Mouse (Mus musculus) gonadal fat pad, adult 2 months (tissue): ENCODE measurements around the gene Cfap65. TPM values are rescaled to one million over a fixed set of nuclear protein-coding genes. Genes with fewer than 3 reads are reported as not detected.

Source experiments
- DNase-seq: peaks from one replicate; pipeline ENCODE4 v3.0.0-alpha.2; 2012; ENCODE audit warnings: low read depth
- polyA plus RNA-seq: library from polyadenylated mRNA; depleted of rRNA; stranded (reverse); fragments of >200 nt; gene quantifications from 2 replicates; pipeline ENCODE4 v1.2.3, GENCODE M21; 2012; rRNA removed

Gene Cfap65
- polyA plus RNA-seq, 1 experiment: 4.2 TPM

DNA sequence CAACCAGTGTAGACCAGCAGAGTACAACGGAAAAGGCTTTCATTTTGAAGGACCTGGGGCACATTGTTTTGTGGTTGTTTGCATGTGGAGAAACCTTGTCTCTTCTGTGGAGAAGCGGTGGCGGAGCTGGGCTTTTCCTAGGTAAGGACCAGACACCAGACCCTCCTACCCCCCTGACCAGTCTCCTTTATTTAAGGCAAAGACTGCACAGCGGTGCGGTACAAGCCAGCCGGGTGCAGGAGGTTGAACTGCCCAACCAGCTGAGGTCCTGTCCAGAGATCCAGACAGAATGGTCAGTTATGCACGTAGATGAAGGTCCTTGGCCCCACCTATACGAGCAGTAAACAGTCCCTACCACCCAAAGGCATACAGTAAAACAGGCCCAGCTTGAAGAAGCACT lies 52.6 kb downstream of the Cfap65 start:
- DNase-seq: no peak

GRCm38 (mm10) chr1:74882055-74882734 lies 53.2 kb downstream of the Cfap65 start:
- DNase-seq: no peak

DNA sequence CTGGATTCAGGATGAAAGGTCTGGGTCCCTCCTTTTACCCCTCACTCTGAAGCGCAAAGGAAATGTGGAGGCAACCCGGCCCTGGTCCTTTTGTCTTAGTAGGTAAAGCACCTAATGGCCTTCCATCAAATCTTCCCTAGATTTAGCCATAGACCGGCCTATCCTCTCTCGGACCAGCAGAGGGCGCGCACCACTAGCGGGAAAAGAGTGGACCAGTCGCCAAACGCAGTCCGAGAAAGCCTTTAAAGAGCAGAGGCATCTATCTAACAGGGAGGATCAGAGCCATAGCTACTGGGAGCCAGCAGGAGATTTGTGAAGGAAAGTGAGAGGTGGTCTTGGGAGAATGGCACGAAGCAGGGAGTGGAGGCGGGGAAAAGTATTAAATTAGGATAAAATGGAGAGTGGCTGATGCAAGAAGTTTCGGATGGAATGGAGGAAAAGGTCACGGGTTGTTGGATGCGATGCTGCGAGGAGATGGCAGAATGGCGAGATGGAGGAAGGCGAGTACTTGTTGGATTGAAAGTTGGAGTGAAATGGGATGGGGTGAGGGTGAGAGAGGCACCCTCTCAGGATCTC lies 54.5 kb downstream of the Cfap65 start:
- DNase-seq: no peak

DNA sequence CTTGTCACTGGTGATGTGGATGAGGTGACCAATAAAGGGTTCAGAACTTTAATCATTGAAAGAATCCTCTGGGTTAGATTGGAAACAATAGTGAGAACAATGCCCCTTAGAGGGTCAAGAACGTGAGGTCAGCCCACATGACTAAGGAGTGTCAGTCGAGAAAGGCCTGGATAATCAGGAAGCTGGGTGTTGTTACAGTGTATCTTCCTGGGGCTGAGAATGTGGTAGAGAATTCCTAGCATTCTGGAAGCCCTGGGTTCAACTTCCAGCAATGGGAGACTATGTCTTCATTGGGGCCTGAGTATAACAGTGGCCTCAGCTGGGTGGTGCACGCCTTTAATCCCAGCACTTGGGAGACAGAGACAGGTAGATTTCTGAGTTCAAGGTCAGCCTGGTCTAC lies 58.2 kb downstream of the Cfap65 start:
- DNase-seq: no peak

GRCm38 (mm10) chr1:74872218-74872617 lies 63.2 kb downstream of the Cfap65 start:
- no peak for DNase-seq

DNA sequence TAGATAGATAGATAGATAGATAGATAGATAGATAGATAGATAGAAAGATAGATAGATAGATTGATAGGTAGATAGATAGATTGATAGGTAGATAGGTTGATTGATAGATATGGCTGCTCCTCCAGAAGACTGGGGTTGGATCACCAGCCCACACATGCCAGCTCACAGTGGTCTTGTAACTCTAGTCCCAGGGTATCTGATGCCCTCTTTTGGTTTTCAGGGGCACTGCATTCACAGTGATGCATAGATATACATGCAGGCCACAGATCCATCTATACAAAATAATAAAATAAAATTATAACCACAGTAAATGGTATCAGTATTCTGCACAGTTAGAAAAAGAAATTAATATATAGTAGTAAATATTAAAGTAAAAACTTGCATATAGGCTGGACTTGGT lies 73.6 kb downstream of the Cfap65 start:
- DNase-seq: no peak

- DNase-seq: no peak
Observed at GRCm38 (mm10) chr1:74859223-74859984, 76.0 kb downstream of the Cfap65 start.

DNA sequence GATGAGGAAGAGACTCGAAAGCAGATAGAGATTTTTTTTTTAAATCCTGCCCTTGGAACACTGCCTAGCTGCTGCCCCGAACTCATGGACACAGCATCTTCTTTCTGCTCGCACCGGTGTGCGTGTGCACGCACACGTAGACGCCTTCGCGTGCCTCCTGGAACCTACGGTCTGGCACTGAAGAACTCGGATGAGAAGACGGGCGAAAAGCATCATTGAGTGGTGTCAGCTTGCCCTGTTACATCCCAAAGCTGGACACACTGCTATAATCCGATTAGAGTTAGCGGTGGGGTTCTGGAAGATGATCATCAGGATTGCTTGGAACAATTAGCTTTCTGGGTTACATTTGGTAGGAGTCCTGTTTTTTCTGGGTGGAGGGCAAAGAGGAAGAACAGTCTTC lies 76.6 kb downstream of the Cfap65 start:
- no peak for DNase-seq

DNA sequence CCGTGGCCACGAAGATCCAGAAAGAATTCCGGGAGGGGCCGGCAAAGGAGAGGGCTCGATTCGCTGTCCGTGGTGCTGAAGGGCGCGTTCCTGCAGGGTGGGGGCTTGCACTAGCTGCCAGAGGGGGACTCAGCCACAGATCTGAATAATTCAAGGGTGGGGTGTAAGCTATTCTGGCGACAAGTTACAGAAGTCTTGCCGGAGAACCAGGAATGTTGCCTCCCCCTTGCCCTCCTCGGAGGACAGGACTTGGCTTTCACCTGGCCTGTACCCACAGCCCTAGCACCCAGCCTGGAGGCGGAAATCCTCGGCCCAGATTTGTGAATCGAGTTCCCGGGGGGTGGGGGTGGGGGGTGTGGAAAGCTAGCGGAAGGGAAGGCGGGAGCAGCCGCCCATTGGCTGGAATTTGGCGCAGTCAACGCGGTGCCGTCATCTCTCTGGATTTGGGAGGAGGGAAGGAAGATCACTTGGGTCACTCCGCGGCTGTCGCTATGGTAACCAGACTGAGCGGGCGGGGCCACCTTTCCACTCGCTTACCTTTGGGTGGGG lies 77.2 kb downstream of the Cfap65 start:
- DNase-seq: no peak

GRCm38 (mm10) chr1:74857677-74858076 lies 77.7 kb downstream of the Cfap65 start:
- DNase-seq: no peak

DNA sequence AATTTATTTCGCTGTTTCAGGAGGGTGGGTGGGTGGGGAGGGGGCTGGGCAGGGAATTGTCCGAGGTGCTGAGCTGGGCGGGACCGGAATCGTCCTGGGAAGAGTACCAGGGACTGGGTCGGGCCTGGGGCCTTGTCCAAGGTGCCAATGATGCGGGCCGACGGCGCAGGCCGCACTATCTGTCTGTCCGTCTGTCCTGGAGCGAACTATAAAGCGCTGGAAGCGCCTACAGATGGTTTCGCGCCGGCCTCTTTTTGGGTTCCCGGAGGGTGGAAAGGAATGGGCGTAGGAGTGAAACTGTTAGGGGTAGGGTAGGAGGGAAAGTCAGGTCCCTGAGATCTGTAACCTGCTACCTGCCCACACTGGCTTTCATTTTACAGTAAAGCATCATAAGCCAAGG lies 78.2 kb downstream of the Cfap65 start:
- no peak for DNase-seq

DNA sequence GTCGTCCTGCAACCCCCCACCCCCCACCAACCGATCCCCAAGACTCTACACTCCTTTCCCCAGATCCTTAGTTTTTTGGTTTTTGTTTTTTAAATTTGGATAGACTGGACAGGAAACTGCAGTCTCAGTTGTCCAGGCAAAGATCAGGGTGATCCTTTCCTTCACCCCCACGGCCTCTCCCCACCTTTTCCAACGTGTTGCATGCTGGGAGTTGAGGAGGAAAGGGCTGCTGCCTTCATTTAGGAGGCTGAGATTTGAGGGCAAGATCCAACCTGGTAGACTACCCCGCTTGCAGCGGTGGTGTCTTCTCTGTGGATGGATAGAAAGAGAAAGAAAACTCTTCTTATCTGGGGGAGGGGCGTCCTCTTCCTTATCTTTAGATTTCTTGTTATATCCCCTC lies 78.6 kb downstream of the Cfap65 start:
- DNase-seq: no peak

- no peak for DNase-seq
Observed at GRCm38 (mm10) chr1:74856439-74856720, 79.0 kb downstream of the Cfap65 start.

GRCm38 (mm10) chr1:74855651-74856438 lies 79.6 kb downstream of the Cfap65 start:
- no peak for DNase-seq

DNA sequence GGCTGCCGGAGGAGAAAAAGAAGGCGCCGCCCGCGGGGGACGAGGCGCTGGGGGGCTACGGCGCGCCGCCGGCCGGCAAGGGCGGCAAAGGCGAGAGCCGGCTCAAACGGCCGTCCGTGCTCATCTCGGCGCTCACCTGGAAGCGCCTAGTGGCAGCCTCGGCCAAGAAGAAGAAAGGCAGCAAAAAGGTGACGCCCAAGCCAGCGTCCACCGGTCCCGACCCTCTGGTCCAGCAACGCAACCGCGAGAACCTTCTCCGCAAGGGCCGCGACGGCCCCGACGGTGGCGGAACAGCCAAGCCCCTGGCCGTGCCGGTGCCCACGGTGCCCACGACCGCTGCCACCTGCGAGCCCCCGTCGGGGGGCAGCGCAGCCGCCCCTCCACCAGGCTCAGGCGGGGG lies 80.2 kb downstream of the Cfap65 start:
- no peak for DNase-seq

GRCm38 (mm10) chr1:74854306-74855056 lies 80.9 kb downstream of the Cfap65 start, which contains the start of gene Cdk5r2:
Gene Cdk5r2, plus strand, starts transcription at chr1:74854934.
- no peak for DNase-seq

Other genes starting within 250 kb of the Cfap65 start
- gene Cyp27a1, start 222.0 kb downstream of the Cfap65 start, polyA plus RNA-seq: 35.7 and 45.1 TPM in 2 replicates
- 2.5 and 4.1 TPM in 2 replicates for gene Prkag3, start 186.4 kb downstream of the Cfap65 start, polyA plus RNA-seq
- gene Wnt6, start 163.7 kb downstream of the Cfap65 start, polyA plus RNA-seq: 7.4 and 13.7 TPM in 2 replicates
- gene Wnt10a, start 144.1 kb downstream of the Cfap65 start, polyA plus RNA-seq: 3.2 and 3.6 TPM in 2 replicates
- gene Cdk5r2, start 80.7 kb downstream of the Cfap65 start, polyA plus RNA-seq: 0.04 and 0.09 TPM in 2 replicates
- gene Fev, start 50.2 kb downstream of the Cfap65 start, polyA plus RNA-seq: not detected in 2 replicates
- gene Cryba2, start 42.5 kb downstream of the Cfap65 start, polyA plus RNA-seq: 0.51 and 1.2 TPM in 2 replicates
- 6.5 and 8.8 TPM in 2 replicates for gene Ihh, start 16.1 kb upstream of the Cfap65 start, polyA plus RNA-seq
- 3.2 and 4.9 TPM in 2 replicates for gene Nhej1, start 189.6 kb upstream of the Cfap65 start, polyA plus RNA-seq
- 0.34 and 0.42 TPM in 2 replicates for gene Slc23a3, start 198.3 kb upstream of the Cfap65 start, polyA plus RNA-seq
- 40.2 and 45.9 TPM in 2 replicates for gene Cnppd1, start 207.1 kb upstream of the Cfap65 start, polyA plus RNA-seq
- 103 and 107 TPM in 2 replicates for gene Retreg2, start 207.2 kb upstream of the Cfap65 start, polyA plus RNA-seq
- 46.3 and 61.0 TPM in 2 replicates for gene Zfand2b, start 233.0 kb upstream of the Cfap65 start, polyA plus RNA-seq
- gene Abcb6, start 244.8 kb upstream of the Cfap65 start, polyA plus RNA-seq: 24.1 and 30.1 TPM in 2 replicates